Mouse (Mus musculus) heart, embryonic 14.5 days (tissue): ENCODE data around the gene Tcl1b5. TPM values are rescaled to one million over a fixed set of nuclear protein-coding genes. Genes with fewer than 3 reads are reported as not detected.
"Not testable (repeated sequence)": the region's sequence is repeated elsewhere in the genome, so short reads cannot be mapped to it uniquely, and the experiment has no call there.

Experiments used
- ATAC-seq: fragments of 200-750 bp; cut with Nextera tagmentation; 2 replicates; pipeline ENCODE4 v1.8.0; 2017; ENCODE audit warnings: low read depth, moderate TSS enrichment; ENCODE audit not compliant: insufficient number of reproducible peaks, insufficient read depth, low FRiP score
- H3K27ac ChIP-seq, 2 experiments: fragments of 200-500 bp in 1 of 2; fragments of 300-500 bp in 1 of 2; sonication (generic) in 1 of 2; replicated peaks in 1 of 2; 2 replicates each; pipeline ENCODE4 v1.5.1; 2012 to 2014; ENCODE audit warnings: low read depth in 2 of 2, low read length in 2 of 2, control low read depth in 1 of 2, mild to moderate bottlenecking in 1 of 2, mixed read lengths in 1 of 2; ENCODE audit not compliant: control insufficient read depth in 1 of 2, insufficient read depth in 1 of 2
- H3K27me3 ChIP-seq: fragments of 300-500 bp; sonication (generic); 2 replicates; pipeline ENCODE4 v1.6.1; 2014; ENCODE audit warnings: mild to moderate bottlenecking, low read length, control low read depth; ENCODE audit not compliant: control insufficient read depth, insufficient read depth
- H3K36me3 ChIP-seq: fragments of 300-500 bp; sonication (generic); 2 replicates; pipeline ENCODE4 v1.6.1; 2014; ENCODE audit warnings: mild to moderate bottlenecking, control low read depth, low read length, mixed read lengths; ENCODE audit not compliant: control insufficient read depth, insufficient read depth
- H3K4me1 ChIP-seq, 2 experiments: fragments of 200-500 bp in 1 of 2; fragments of 300-500 bp in 1 of 2; sonication (generic) in 1 of 2; 2 replicates each; pipeline ENCODE4 v1.6.1; 2012 to 2014; ENCODE audit warnings: low read length in 2 of 2, control low read depth in 1 of 2, mixed read lengths in 1 of 2; ENCODE audit not compliant: control insufficient read depth in 2 of 2, insufficient read depth in 2 of 2
- H3K4me2 ChIP-seq: fragments of 300-500 bp; sonication (generic); 2 replicates; pipeline ENCODE4 v1.6.1; 2014; ENCODE audit warnings: mild to moderate bottlenecking, low read length
- H3K4me3 ChIP-seq, 2 experiments: fragments of 200-500 bp in 1 of 2; fragments of 300-500 bp in 1 of 2; sonication (generic) in 1 of 2; 2 replicates each; pipeline ENCODE4 v1.5.1; 2012 to 2014; ENCODE audit warnings: low read length in 2 of 2, mild to moderate bottlenecking in 2 of 2, control low read depth in 1 of 2, low read depth in 1 of 2, moderate library complexity in 1 of 2; ENCODE audit not compliant: control insufficient read depth in 1 of 2, insufficient read depth in 1 of 2
- H3K9ac ChIP-seq: fragments of 300-500 bp; sonication (generic); 2 replicates; pipeline ENCODE4 v1.6.1; 2014; ENCODE audit warnings: mild to moderate bottlenecking, low read length
- H3K9me3 ChIP-seq: fragments of 300-500 bp; sonication (generic); 2 replicates; pipeline ENCODE4 v1.6.1; 2016; ENCODE audit warnings: low read length, control low read depth; ENCODE audit not compliant: control insufficient read depth
- WGBS: fragments of 180-500 bp; shearing (Covaris S2); extraction: QIAGEN DNeasy Blood & Tissue Kit; methylation state at CpG from one replicate; pipeline ENCODE4 v1.1.7; 2014; 5-methylcytosine and 5-hydroxymethylcytosine counted together
- polyA plus RNA-seq: library from polyadenylated mRNA; unstranded; fragments of >200 nt; fragmentation: Nextera tagmentation; extraction: Ambion mirVana; gene quantifications from 2 replicates; pipeline ENCODE4 v1.2.1, GENCODE M21; 2014

Gene Tcl1b5
- polyA plus RNA-seq, 1 experiment from 2014 or later = not detected

- 73% methylated on average over 4 of the region's 4 CpGs for WGBS
- ATAC-seq, H3K4me2 ChIP-seq, H3K27me3 ChIP-seq, H3K9ac ChIP-seq, H3K9me3 ChIP-seq, H3K27ac ChIP-seq, H3K36me3 ChIP-seq, H3K4me3 ChIP-seq, H3K4me1 ChIP-seq: not testable (repeated sequence)
These were observed 5.0 kb downstream of the Tcl1b5 start for GRCm38 (mm10) chr12:105181040-105181644.

- H3K4me2 ChIP-seq, H3K27me3 ChIP-seq, H3K27ac ChIP-seq, ATAC-seq, H3K36me3 ChIP-seq, H3K4me1 ChIP-seq, H3K4me3 ChIP-seq, H3K9ac ChIP-seq, H3K9me3 ChIP-seq: not testable (repeated sequence)
- 42% methylated on average over 2 of the region's 2 CpGs for WGBS
These were observed 12.8 kb downstream of the Tcl1b5 start for GRCm38 (mm10) chr12:105188980-105189379.

- H3K27me3 ChIP-seq, H3K4me3 ChIP-seq, H3K27ac ChIP-seq, H3K9ac ChIP-seq, H3K4me2 ChIP-seq, H3K9me3 ChIP-seq, H3K36me3 ChIP-seq, ATAC-seq, H3K4me1 ChIP-seq: not testable (repeated sequence)
- WGBS = 87% methylated on average over 6 of the region's 6 CpGs
These were observed 14.6 kb downstream of the Tcl1b5 start, which contains the start of gene Tcl1b3 for GRCm38 (mm10) chr12:105190743-105191142. Gene Tcl1b3 (plus strand): TSS chr12:105191043.

DNA sequence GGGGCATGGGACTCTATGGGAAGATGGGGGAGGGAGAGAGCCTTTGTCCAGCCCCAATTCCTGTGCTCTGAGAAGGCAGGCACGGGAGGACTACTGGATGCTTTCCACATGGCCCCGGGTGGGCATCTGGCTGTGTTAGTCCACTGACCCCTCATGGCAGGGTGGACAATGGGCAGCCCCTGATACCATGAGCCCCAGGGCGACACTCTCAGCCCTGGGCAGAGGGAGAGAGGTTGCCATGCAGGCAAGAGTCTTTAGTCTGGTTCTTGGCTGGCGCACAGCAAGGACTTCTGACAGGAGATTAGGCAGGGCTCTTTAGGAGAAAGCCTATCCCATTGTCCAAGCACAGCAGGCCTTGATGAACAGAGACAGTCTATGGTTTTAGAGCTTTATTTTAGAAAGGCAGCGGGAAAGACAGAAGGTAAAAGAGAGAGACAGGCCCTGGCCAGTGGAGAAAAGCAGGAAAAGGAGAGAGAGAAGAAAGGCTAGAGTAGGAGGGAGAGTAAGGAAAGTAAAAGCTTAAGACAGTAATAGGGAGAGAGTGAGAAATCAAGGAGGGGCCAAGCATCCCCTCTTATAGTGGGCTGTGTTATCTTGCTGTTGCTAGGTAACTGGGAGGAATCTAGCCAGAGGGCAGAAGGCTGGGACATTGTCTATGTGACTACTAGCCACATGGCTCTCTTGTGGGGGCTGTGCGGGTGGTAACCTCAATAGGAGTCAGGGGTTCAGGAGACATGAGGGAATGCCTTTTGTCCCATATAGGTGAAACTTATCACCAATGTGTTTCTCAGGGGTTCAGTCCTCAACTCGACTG lies 23.7 kb downstream of the Tcl1b5 start:
- H3K27me3 ChIP-seq, H3K9ac ChIP-seq, H3K4me2 ChIP-seq, H3K9me3 ChIP-seq, H3K36me3 ChIP-seq, ATAC-seq, H3K27ac ChIP-seq, H3K4me1 ChIP-seq, H3K4me3 ChIP-seq: not testable (repeated sequence)
- WGBS = 61% methylated on average over 7 of the region's 7 CpGs

DNA sequence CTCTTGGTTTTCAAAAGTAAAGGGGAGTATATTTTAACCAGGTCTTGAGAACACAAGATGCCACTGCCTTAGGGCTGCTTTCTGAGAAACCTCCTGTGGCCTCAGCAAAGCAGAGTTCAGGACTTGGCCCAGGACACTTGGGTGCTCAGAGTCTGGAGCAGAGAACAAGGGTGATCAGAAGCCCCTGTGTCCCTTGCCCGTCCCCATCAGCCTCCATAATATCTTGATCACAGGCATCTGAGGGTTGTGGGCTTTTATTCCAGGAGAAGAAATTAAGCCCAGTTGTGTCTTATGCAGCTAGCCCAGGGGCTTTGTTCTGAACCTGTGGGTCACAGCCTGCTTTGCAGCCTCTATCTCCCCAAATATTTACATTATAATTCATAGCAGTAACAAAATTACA lies 25.5 kb downstream of the Tcl1b5 start, which contains the start of gene Tcl1b4:
TSS of gene Tcl1b4 (plus strand) at position 301 of the 400 bp plus-strand sequence.
- not testable (repeated sequence) for H3K9ac ChIP-seq, H3K9me3 ChIP-seq, H3K27ac ChIP-seq, ATAC-seq, H3K4me2 ChIP-seq, H3K27me3 ChIP-seq, H3K4me1 ChIP-seq, H3K36me3 ChIP-seq, H3K4me3 ChIP-seq
- 72% methylated on average over 1 of the region's 1 CpGs for WGBS

- Histone ChIP-seq H3K27me3 (no peaks in the 10 kb centered on the region), H3K9ac (no peak overlapping the region), H3K27ac (no peak overlapping the region), H3K4me1 (no peaks in the 10 kb centered on the region), H3K9me3 (no peaks in the 10 kb centered on the region), H3K4me2 (no peak overlapping the region), H3K4me3 (no peak overlapping the region), H3K36me3 (no peaks in the 10 kb centered on the region)
- WGBS = 11% methylated on average over 1 of the region's 1 CpGs
- ATAC-seq = no peak
These were observed 30.9 kb downstream of the Tcl1b5 start for GRCm38 (mm10) chr12:105207071-105207470.

DNA sequence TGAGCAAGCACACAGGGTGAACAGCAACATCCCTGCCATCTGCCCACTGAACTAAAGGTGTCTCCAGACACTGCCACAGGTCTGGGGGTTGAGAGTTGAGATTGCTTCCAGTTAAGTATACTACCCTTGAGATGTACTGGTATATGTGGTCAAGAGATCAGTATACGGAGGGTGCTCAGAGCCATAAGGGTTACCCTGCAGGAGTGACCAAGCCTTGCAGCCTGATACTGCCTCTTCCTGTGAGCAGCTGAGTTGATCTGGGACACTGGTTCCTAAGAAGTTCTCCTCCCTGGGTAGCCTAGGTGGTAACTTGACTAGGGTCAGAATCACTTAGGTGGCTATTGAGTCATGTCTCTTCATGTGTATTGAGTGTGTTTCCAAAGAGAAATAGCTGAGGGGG lies 32.3 kb downstream of the Tcl1b5 start:
- no peaks in the 10 kb centered on the region for H3K36me3 ChIP-seq
- no peak overlapping the region for H3K4me2 ChIP-seq
- no peak overlapping the region for H3K4me3 ChIP-seq
- H3K27ac ChIP-seq = no peak overlapping the region
- no peaks in the 10 kb centered on the region for H3K4me1 ChIP-seq
- ATAC-seq = no peak
- H3K9me3 ChIP-seq = no peaks in the 10 kb centered on the region
- no peak overlapping the region for H3K9ac ChIP-seq
- WGBS = 81% methylated on average over 1 of the region's 1 CpGs
- H3K27me3 ChIP-seq = no peaks in the 10 kb centered on the region
